Mouse (Mus musculus) heart, postnatal 0 days (tissue): ENCODE results near the gene Ric3.

Experiments used
- CTCF ChIP-seq: IDR thresholded peaks from 2 replicates; pipeline ENCODE4 v1.5.1; 2016; ENCODE audit warnings: antibody characterized with exemption, control low read depth, low read depth
- EP300 ChIP-seq: IDR thresholded peaks from 2 replicates; pipeline ENCODE4 v1.6.1; 2016; ENCODE audit warnings: antibody characterized with exemption, low read depth

DNA sequence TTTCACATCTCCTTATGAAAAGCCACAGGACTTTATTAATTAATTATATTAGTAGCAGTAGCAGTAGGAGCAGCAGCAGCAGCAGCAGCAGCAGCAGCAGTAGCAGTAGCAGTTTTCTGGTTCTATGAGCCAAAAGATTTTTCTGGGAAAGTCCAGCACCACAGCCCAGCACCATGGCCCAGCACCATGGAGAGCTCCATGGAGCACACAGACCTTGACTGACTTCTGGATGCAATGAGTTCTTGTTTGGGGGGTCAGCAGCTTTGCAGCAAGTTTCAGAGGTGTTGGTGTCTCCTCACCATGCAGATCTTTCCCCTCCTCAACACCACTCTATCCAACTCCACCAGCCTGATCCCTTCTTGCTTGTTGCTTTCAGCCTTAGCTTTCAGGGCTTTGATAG is 46.3 kb upstream of the Ric3 start:
- TF ChIP-seq CTCF, result no peak
- no peak for TF ChIP-seq EP300
